Mouse (Mus musculus): Measurements from ENCODE around the gene Tnfrsf14. TPM values are rescaled to one million over a fixed set of nuclear protein-coding genes. Genes with fewer than 3 reads are reported as not detected.

The Tnfrsf14 gene
- total RNA-seq, 2 experiments from 2014 or later = 0.84 to 1.3 TPM

DNA sequence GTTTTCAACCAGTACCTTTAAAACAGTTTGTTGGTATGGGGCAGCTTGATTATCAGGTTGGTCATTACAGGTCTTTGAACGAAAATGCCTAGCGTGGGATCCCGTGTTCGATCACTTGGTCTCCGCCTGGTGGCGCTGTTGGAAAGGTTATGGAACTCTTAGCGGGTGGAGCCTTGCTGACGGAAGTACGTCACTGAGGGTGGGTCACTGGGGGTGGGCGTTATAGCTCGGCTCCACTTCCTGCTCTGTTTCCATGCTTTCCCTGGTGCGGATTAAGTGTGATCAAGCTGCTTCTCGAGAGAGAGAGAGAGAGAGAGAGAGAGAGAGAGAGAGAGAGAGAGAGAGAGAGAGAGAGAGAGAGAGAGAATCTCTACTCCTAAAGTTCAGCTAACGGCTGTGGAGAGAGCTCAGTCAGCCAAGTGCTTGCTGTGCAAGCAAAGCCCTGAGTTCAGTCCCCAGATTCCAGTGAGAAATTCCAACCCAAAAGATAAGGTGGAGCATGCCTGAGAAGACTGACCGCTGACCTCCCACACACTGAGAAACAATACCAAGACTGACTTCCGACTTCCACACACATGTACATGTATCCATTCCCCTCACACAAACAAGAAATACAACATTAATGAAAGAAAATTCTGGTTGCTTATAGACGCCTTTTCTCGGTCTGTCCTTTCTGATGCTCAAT lies 50.4 kb downstream of the Tnfrsf14 start:
- Histone ChIP-seq H3K4me3 (peak overlapping the region; percentile 45), H3K27ac (peak overlapping the region; percentile 77)
- peak; percentile 91 to 94 for DNase-seq (ENCODE audit: low spot score in 2 of 2)
- TF ChIP-seq CTCF (conservative IDR thresholded peaks at IDR 0.05) = peak; percentile 80

DNA sequence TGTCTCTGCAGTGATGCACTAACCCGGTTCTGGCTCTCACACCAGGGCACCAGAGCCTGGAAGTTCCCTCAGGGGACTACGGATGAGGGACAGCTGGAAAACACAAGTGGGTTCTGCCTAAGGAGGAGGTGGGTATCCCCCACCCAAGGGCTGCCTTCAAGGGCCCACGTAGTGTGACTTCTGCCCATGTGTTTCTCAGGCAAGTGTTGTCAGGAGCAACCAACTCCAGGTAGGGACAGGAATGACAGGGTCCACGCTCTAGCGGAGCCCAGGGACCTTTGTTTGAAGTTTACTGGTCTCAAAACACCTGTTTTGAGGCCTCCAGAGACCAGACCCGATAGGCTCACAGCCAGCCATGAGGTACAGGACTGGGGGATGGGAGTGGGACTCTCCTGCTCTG lies 55.2 kb downstream of the Tnfrsf14 start:
- DNase-seq (ENCODE audit: low spot score in 2 of 2) = no peak
- no peak overlapping the region for H3K4me3 ChIP-seq
- H3K27ac ChIP-seq = no peak overlapping the region
- no peak for TF ChIP-seq CTCF (conservative IDR thresholded peaks at IDR 0.05)

Other genes with a start within 250 kb of the Tnfrsf14 start
- 1 to 10 TPM; 4.0 to 4.1 TPM for gene Ttc34, start 91.1 kb downstream of the Tnfrsf14 start, total RNA-seq (2021)
- under 1 TPM; 0.29 to 0.44 TPM for gene Mmel1, start 59.0 kb downstream of the Tnfrsf14 start, total RNA-seq (2021)
- 10 to 100 TPM; 48.1 to 48.9 TPM for gene Fam213b, start 29.4 kb downstream of the Tnfrsf14 start, total RNA-seq (2021)
- 10 to 100 TPM; 24.7 to 30.7 TPM for gene Hes5, start 32.4 kb upstream of the Tnfrsf14 start, total RNA-seq (2021)
- 10 to 100 TPM; 41.8 to 43.0 TPM for gene Pank4, start 35.6 kb upstream of the Tnfrsf14 start, total RNA-seq (2021)
- 10 to 100 TPM; 91.1 to 92.0 TPM for gene Plch2, start 128.2 kb upstream of the Tnfrsf14 start, total RNA-seq (2021)
- 10 to 100 TPM; 23.1 to 24.2 TPM for gene Pex10, start 138.5 kb upstream of the Tnfrsf14 start, total RNA-seq (2021)
- gene Rer1, start 157.8 kb upstream of the Tnfrsf14 start, total RNA-seq (2021) = 10 to 100 TPM; 60.6 to 63.0 TPM
- gene Morn1, start 158.0 kb upstream of the Tnfrsf14 start, total RNA-seq (2021) = 10 to 100 TPM; 11.8 to 14.0 TPM